Mouse (Mus musculus): Measurements from ENCODE around the gene Arhgap17.

GRCm38 (mm10) chr7:123322452-123323121 lies 47.1 kb downstream of the Arhgap17 start:
- TF ChIP-seq CTCF (IDR thresholded peaks at IDR 0.05; ENCODE audit: insufficient read depth, low read length) = no peak
- no peak for TF ChIP-seq POLR2A (IDR thresholded peaks at IDR 0.05; ENCODE audit: borderline replicate concordance, extremely low read depth, low read depth, low read length)

Data from lung, adult 2 months (tissue).